Mouse (Mus musculus) urinary bladder, postnatal 25 days (tissue): ENCODE results near the gene Fam49a.
A peak's percentile ranks its signal among the peaks of the same experiment; 100 is the strongest.
"Not testable (repeated sequence)": the region's sequence is repeated elsewhere in the genome, so short reads cannot be mapped to it uniquely, and the experiment has no call there.

Experiments used
- DNase-seq: peaks from one replicate; pipeline ENCODE4 v3.0.0; 2022; ENCODE audit warnings: low spot score

Gene Fam49a

DNA sequence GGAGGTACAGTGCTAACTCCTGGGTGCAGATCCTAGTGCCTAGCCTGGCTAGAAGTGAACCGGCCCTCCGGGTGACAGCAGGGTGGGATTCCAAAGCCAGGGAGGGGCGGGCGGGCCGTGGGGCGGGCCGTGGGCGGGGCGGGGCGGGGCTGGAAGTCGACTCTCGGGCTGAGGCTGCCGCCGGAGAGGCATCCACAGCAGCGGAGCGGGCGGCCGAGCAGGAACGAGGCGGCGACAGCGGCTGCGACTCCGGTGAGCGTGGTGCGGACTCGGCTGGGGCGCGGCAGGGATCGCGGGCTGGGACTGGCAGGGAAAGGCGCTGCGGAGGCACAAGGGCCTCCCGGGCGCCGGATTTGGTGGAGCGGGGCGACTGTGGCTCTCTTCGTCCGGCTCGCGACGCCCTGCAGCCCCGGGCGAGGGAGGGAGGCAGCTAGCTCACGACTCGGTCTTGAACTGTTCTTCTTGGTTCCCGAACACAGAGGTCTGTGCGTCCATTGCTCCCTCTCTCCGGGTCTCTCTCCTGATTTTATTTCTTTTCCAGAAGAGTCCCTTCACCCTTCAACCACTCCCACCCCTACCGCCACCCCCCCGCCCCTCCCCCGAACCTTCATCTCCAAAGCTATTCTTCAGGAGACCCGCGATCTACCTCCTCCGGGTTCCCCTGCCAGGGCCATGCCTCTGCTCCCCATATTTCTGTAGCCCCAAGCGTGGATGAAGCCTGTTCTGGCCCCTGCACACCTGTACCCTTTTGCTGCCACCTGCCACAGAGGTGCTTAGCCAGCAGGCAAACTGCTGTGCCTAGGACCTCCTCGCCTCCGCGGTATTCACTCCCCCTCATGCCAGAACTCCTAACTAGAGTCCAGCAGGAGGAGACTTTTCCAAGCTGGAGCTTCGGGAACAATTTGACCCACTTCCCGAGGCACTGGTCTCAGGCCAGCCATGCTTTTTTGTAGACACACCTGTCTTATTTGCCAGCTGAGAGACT lies at the start of gene Fam49a:
Gene Fam49a, plus strand, starts transcription at position 153 of the 985 bp plus-strand sequence.
- DNase-seq, result peak; percentile 71

DNA sequence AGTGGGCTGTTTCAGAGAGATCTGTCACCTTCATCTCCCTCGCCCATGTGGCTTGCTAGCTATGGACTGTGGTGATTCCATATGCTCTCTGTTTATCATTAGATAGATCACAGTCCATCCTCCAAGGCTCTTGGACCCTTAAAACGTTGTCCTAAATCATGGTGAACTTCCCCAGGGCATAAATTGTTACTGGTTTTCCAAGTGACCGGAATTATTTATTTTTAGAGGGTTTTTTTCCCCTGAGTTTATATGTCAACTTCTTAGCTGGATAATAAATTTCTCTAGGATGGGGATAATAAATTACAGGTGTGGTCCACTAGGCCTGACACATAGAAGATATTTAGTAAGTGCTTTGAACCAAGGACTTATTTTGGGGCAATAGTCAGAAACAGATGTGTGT lies 48.4 kb upstream of the Fam49a start:
- DNase-seq, result no peak

DNA sequence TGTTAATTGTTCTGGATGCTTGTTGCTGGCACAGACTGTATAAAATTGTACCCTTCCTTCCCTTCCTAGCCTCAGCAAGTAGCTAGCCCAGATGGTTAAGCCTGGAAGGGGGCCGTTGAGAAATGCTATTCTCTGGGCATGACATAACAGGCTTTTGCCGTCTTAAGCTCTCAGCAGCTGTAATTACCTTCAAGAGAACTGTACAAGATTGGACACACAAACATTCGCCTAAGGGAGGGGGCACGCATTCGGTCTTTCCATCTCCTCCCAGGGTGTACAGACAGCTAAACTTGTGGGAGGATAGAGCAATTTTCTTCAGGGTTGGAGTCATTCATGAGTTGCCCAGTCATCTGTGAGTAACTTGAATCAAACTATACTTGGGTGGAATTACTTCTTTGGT lies 43.0 kb upstream of the Fam49a start:
- no peak for DNase-seq

DNA sequence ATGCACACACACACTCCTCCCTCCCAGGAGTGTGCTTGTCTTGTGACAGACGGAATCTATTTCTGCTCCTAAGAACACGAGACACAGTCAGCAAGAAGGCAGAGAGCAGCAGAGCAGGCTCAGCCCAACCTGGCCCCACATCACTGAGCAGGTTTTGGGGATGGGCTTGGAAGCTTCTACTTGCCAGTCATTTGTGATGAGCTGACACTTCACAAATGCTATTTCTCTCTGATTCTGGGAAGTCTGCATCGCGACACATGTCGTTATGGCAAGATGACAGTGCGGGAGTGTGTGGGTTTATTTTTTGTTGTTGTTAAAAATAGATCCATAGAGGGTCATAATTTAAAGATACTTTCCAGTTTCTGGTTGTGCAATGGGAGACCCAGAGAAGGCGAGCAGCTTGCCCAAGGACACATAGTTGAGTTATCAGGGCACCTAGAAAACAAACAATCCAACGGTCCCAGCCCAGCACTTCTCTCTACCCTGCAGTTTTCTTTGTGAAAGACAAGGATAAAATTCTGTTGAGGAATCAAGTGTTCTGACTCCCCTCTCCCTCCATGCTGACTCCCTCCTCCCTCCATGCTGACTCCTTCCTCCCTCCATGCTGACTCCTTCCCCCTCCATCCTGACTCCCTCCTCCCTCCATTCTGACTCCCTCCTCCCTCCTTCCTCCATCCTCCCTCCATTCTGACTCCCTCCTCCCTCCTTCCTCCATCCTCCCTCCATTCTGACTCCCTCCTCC lies 41.0 kb upstream of the Fam49a start:
- DNase-seq, result no peak

DNA sequence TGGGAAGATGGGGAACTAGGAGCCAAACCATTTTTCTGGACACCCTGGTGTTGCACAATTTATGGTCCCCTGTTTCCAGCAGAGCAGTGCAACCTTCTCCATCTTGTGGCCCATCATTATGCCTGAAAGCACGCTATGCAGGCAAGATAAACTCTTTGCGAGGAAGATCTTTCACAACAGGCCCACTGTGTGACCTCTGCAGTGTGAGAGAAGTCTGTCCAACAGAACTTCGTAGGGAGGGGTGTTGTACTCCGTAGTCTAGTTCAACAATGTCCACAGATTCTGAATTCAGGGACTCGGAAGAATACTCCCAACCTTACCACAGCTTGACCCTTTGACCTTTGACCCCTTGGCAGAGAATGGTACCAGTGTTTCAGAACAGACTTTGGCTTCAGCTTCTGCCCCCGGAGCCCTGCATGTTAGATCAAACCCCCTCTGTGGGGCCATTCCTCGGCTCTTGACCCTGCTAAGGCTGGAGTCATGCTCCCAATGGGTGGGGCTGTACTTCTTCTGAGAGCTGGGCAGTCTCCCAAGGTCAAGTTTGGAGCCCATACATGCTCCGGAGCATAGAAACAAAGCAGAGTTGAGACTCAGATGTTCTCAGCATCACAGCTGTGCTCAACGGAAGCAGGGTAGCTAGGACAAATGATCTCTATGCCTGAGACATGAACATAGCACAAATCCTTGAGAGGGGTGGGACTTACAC lies 39.2 kb upstream of the Fam49a start:
- no peak for DNase-seq

GRCm38 (mm10) chr12:12223336-12223735 lies 38.6 kb upstream of the Fam49a start:
- DNase-seq, result no peak

DNA sequence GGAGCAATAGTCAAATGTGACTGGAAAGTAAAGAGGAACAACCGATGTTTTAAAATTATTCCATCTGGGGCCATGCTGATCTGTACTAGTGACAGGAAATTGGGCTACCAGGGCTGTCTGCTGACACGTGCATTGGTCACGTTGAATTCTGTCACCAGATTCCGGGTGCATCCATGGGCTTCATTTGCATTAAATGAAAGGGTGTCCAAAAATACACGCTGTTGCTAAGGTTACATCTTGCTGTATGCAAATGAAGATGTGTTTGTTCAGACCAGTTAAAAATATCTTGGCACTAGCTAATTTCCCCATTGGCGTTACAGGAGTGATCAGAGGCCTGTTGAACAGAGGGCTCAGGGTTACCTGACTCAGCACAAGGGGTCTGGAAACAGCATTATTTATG lies 36.2 kb upstream of the Fam49a start:
- no peak for DNase-seq

- no peak for DNase-seq
These were observed 34.3 kb upstream of the Fam49a start for GRCm38 (mm10) chr12:12227594-12227993.

DNA sequence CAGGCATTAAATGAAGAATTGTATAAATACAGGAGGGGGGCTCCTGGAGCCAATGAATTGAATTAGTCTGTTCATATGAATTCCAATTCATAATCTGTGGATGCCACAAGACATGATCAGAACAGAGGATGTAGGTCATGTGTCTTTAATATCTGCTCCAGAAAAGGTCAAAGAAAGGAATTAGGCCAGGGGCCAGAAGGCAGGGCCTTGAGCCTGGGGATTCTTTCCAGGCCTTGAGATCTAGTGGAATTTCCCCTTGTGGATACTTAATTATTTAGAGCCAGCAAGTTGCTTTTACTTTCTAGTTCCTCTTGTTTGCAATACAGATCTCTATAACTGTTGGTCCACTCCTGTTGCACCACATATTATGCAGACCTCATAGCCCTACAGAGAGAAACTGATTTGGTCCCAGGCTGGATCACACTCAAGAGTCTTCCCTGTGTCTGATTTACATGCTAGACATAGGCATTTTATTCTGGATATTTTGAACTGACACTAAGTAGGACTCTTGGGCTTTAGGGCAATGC lies 31.8 kb upstream of the Fam49a start:
- DNase-seq, result no peak

- DNase-seq, result no peak
These were observed 29.8 kb upstream of the Fam49a start for GRCm38 (mm10) chr12:12232097-12232496.

GRCm38 (mm10) chr12:12236978-12237377 lies 25.0 kb upstream of the Fam49a start:
- DNase-seq, result no peak

- no peak for DNase-seq
These were observed 22.4 kb upstream of the Fam49a start for GRCm38 (mm10) chr12:12239502-12239901.

- no peak for DNase-seq
These were observed 18.8 kb upstream of the Fam49a start for GRCm38 (mm10) chr12:12243148-12243547.

GRCm38 (mm10) chr12:12247023-12247422 lies 14.9 kb upstream of the Fam49a start:
- not testable (repeated sequence) for DNase-seq

DNA sequence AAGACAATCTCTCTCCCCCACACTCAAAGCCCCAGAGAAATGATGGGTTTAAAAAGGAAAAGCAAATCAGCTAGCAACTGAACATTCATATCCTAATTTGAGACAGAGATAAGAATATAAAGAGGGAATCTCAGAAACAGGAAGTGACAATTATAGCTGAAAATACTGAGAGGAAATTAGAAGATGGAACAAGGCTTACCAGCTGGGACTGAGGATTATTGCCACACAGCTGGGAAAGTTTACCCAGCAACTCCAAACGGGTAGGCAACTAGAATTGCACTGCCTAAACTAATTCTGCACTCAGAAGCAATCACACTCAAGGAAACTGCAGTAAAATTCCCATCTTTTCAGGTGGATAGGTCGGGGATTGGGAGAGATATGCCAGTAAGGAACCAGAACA lies 12.4 kb upstream of the Fam49a start:
- DNase-seq, result no peak

DNA sequence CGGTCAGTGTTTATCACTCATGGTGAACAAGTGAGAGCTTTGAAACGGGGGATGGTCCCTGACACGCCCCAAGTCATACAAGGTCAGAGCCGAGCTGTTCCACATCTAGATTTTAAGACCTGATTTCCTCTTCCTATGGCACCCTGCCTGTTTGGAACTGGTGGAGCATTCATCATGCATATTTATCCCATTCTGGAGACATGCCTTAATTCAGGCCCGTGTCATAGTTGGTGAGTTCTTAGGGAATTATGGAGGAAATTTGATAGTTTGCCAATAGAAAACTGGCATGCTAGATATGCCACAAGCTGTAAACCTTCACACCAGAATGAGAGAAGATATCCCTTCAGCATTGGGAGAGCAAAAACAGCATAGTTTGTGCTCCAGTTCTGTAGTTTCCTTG lies 8.4 kb upstream of the Fam49a start:
- DNase-seq, result no peak

- DNase-seq, result no peak
These were observed 7.8 kb upstream of the Fam49a start for GRCm38 (mm10) chr12:12254139-12254538.

DNA sequence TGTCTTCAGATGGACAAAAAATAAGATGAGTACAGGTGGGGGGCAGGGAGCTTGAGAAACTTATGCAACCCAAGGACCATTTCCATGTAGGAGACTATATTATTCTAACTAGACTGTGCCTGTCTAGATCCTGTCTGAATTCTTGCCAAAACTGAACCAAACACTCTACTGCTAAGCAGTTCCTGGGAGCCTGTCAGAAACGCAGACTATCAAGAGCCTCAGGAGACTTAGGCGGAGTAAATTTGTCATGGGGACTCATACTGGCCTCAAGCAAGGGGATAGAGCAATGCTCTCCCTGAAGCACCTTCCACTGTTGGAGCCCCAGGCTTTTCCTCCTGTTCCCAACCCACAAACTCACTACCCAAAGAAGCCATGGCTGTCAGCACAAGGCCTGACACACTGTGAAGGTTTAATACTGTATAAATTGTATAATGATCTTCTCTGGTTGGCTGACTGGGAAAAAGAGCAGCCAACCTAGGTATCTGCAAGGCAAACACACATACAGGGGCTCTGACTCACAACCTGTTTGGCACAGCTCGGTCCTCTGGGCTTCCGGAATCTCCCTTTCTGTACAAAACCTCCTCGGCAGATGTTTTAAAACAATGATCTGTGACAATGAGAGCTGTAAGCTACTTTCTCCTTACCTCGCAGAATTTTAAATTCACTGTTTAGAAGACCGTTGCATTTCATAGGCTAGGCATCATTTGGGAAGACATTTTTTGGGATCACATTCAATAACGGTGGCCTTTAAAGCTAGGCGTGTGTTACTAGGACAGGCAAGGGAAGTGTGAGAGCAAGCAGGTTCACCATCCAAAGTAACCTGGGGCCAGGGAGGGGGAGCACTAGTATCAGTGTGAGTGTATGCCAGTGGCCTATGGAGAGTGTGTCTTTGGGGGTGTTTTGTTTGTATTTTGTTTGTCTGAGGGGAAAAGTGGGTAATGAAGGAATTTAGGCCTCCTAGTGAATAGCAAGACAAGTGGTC lies 669 bp upstream of the Fam49a start:
- DNase-seq, result no peak

- no peak for DNase-seq
These were observed 1.4 kb downstream of the Fam49a start for GRCm38 (mm10) chr12:12263371-12263791.

DNA sequence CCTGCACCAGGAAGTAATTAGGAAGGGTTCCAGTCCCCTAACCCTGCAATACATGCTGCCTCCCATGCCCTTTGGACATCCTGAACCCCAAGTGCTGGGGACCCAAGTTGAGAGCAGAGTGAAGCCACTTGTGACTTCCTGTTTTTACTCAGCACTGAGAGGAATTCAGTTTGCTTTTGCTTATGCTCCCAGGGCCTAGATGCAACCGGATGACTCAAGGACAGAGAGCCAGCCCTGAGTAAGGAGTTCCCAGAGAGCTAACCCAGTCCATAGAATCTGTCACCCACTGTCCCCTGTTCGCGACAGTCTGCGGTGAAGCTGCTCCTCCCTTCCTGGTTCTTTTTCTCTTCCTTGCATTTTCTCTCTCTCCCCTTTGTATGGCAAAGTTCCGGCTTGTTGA lies 2.2 kb downstream of the Fam49a start:
- DNase-seq, result no peak

DNA sequence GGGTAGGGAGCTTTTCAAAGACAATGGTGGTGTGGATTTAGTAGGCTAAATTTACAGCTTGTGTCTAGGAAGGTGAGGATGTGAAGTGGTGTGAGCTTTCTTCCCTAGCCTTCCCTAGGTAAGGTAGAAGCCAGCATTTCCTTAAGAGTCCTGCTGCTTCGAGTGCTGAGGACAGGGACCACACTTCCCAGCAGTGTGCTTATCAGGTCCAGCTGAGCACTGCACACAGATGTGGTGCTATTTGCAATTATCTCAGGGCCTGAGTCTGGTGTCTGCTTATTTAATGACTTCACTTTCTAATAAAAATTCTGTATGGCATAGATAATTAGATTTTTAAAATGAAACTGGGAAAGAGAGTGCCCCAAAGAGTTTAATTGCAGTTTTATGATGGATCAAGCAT lies 4.6 kb downstream of the Fam49a start:
- DNase-seq, result no peak
